Mouse (Mus musculus) adrenal gland, adult 8-10 months (tissue): ENCODE results near the gene Nsg2. TPM values are rescaled to one million over a fixed set of nuclear protein-coding genes. Genes with fewer than 3 reads are reported as not detected.

Experiments used
- DNase-seq: peaks from one replicate; pipeline ENCODE4 v3.0.0; 2022
- total RNA-seq, 4 experiments: library from RNA; stranded (reverse); gene quantifications; 2 replicates each; pipeline ENCODE4 v1.2.4; 2022

Nsg2 gene
- total RNA-seq, 4 experiments from 2014 or later, result 37.1 to 76.7 (median 48.5) TPM

DNA sequence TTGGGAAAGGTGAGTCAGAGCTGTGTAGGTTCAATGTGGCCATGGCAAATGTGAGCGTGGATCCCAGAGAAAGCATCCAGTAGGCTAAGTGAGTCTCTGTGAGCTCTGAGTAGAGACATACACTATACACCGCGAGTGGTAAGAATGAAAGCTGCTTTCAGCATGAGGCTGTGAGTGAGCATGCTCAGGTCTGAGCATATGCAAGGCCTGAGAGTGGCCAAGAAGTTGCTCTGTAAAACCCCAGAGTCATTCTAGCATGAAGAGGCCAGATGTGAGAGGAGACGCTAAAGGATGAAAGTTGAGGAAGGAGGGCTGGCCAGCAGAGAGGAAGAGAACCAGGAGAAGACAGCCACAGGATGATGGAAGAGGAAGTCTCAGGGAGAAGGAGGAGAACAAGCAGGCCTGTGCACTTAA lies 12.8 kb downstream of the Nsg2 start:
- no peak for DNase-seq

DNA sequence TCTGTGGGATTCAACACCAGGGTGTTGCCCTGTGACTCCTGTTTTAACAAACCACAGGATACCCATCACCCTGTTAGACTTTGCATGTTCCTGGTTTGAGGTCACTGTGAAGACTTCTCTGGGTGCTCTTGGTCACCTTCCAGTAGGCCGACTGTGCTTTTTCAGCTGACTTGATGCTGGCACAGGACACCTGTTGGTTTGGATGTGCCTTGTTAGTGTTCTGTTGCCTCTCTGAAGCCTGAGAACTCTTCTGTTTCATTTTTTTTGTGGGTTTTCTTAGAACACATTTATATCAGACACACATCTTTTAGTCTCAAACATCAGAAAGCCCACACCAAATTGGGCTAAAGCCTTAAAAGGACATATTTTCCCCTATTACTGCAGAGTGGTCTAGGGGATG lies 13.3 kb downstream of the Nsg2 start:
- no peak for DNase-seq

DNA sequence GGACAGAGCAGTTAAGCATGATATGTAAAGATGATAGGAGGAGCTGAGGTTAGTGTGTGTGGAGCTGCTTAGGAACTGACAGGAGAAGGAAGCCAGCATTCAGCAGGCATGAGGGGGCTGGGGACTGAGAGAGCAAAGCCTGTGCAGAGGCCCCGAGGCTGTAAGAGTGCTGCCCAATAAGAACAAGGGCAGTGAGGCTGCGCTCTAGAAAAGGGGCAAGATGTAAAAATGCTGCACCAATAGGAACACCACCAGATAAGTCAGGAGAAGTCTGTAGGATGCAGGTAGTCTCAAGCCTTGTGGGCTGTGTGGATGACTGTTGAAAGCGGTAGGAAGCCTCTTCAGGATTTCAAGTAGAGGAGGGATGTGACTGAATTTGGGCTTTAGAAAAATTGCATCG lies 17.9 kb downstream of the Nsg2 start:
- DNase-seq, result no peak

DNA sequence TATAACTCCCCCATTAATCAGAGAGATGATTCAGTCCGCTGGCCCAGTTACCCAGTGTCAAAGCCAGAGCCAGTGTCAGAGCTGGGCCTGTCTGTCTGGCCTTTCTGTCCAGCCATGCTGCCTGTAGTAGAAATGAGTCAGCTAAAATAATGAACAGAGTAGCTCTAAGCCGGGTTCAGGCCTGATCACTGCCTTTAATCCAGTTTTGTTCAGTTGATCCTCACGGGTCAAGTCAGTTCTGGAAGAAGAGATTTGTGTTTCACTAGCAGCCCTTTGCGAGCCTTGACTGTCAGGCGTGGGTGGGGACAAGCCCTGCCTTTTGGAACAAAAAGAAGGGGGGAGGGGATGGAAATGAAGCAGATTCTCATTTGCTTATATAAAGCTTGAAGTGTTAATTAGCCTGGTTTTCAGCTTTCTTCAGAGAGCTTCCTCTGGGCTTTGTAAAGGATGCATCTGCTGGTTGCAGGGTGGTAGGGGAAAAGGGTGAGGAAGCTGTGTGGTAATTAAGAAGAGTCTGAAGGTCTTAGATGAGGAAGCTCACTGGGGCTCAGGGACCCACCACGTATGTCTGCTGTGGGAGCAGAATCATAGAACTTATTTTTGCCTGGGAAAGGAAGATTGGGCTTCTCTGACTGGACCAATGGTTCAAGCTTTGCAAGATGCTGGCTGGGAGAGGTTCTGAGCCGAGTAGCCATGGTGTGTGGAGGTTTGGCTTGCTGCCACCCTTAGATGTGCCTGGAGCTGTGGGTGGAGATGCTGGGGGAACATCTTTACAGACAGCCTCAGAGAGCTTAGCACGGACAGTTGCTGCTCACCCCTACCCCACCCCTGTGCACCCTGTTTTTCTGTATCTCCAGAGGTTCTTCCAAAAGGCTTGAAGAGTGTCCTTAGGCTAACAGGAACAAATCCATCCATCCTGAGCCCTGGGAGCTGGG lies 20.0 kb downstream of the Nsg2 start:
- DNase-seq, result peak; percentile 74

DNA sequence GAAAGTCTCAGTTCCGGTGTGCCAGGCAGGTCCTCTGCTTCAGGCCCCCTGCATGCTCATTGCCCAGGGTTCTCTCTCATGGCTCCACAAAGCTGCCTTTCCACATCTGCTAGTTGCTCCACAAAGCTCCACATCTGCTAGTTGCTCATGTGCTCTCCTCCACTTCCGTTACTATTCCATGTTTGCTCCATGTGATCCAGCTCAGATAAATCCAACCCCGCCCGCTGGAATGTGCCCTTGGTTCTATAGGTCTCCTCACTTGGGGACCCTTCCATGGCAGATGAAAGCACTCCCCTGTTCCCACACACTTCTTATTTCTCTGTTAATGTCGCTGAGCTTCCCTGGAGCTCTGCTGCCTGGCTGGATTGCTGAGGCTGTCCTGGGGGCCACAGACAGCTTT lies 26.4 kb downstream of the Nsg2 start:
- DNase-seq, result no peak

DNA sequence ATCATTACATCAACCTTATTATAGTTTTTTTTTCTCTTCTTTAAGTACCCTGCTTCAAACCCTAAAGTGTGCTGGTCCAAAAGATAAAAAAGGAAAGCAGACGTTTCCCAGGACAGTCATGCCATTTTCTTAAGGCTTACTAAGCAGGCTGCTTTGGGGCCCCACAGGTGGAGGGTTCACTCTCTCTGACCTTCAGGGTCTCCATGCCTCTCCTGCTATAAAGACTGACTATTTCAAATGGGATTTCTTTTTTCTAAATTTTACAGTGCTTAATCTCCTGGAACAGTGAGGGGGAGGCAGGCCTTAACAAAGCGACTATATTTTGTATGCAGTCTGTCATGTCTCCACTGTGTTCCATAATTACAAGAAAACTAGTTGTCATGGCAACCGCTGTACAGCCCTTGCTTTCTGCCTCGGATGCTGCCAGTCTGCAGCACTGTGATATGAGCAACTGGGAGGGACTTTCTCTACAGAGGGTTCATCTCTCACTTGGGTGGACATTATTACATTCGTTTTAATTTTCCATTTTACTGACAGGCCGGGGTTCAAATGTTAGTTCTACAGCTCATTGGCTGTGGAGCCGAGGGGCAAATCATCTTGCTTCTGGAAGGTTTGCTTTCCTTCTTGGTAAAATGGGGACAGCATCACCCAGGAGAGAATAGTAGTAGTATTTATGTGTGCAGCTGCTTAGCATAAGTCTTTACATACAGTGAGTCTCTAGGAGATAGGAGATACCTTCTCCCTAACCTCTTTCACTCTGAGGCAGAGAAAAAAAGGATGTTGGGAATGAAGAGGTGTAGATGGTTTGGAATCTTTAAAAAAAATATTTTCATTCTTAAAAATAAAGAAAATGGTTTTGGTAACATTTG lies 27.4 kb downstream of the Nsg2 start:
- no peak for DNase-seq

DNA sequence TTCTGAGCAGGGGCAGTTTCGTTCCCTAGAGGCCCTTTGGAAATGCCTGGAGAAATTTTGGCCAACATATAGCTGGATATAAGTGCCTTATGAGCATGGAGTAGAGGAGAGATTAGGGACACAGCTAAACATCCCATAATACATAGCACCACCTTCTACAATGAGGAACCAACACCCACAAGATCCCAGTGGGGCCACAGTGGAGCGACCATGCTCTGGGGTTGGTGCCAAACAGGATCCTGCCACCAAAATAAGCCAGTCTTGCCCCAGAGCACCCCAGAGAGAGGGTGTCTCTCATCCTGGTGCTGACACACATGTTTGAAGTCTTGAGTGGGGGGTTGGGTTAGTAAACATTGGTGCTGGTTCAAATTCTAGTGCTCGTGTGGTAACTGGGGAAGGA lies 28.3 kb downstream of the Nsg2 start:
- no peak for DNase-seq

DNA sequence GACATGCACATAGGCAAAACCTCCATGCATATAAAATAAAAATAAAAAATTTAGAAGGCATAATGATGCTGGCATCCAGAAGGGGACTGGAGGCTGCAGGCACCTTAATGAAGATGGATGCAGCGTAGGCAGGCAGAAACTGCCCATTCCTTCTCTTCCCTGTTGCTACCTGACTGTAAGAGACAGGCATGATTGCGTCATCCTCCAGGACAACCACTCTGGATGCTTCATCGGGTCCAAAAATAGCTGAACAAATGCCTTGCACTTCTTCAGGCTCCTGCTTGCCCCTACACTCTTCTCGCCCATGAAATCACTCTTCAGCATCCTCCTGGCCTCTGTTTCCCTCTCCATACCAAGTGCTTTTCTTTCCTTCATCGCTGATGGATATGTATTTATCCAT lies 29.1 kb downstream of the Nsg2 start:
- DNase-seq, result no peak

DNA sequence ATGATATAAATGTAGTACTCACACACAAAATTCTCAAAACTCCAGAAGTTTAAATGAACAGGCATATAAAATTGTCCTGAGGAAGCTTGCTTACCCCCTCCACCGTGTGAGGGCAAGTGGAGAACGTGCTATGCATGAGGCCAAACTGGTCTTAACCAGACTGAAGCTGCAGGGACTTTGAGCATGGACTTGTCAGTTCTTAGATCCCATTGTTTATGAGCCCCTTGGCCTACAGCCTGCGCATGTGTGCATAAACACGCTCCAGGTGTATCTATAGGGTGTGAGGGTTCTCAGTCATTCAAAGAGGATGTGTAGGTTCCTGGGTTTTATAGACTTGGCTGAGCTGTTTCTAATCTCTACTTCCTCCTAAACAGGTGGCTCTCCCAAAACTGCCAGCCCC lies 31.1 kb downstream of the Nsg2 start:
- no peak for DNase-seq

DNA sequence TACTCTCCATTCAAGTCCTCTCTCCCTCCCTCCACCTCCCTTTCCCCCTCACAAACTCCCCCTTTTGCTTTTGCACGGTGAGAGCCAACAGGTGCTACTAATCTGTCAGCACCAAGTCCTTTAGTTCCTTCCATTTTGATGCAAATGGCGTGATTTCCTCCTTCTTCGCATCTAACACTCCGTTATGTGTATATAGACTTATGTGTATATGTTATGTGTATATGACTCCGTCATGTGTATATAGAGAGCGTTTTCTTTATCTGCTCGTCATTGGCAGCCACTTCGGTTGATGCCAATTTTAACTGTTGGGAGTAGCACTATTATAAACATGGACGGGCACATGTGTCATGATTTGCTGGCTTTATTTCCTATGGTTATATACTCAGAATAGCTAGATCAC lies 31.8 kb downstream of the Nsg2 start:
- DNase-seq, result no peak

DNA sequence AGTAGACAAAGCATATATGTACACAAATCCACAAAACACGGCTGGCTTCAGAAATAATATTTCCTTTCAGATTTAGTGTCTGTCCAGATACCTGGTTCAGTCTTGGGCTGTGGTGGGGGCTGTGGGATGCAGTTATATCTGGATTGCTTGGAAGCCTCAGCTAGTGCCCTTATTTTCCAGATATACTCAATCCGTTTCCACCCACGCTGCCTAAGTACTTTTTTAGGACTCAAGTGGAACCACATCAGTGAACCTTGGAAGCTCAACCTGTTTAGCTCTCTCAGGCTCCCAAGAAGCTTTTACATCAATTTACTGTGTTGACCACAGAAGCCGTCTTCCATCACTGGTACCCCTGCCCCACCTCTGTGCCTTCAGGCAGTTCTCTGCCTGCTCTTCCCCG lies 35.6 kb downstream of the Nsg2 start:
- no peak for DNase-seq

DNA sequence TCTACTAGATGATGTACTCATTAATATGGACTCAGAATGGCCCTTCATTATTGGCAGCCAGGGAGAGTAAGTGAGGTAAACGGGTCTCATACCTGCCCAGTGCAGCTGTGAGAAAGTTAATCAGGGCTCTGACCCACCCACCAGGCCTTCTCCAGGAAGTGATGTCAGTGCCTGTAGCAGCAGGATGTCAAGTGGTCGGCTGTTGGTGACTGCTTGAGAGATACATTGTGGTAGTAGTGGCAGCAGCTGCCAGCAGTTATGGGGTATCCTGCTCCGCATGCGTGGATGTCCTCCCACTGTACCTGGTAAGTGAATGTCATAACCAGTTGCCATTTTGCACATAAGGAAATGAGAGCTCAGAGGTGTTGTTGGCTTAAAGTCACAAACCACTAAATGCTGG lies 39.4 kb downstream of the Nsg2 start:
- DNase-seq, result no peak

DNA sequence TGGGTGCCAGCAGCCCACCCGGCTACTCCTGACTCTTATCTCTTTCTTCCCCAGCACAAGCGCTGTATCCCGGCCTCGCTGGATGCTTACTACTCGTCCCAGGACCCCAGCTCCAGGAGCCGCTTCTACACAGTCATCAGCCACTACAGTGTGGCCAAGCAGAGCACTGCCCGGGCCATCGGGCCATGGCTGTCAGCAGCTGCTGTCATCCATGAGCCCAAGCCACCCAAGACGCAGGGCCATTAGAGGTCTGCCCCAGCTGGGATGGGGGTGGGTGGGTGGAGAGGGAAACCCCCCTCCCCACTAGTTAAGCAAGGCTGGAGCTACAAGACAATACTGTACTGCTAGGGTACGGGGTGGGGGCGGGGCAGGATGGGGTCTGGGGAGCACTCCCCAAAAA lies 57.1 kb downstream of the Nsg2 start:
- DNase-seq, result no peak

DNA sequence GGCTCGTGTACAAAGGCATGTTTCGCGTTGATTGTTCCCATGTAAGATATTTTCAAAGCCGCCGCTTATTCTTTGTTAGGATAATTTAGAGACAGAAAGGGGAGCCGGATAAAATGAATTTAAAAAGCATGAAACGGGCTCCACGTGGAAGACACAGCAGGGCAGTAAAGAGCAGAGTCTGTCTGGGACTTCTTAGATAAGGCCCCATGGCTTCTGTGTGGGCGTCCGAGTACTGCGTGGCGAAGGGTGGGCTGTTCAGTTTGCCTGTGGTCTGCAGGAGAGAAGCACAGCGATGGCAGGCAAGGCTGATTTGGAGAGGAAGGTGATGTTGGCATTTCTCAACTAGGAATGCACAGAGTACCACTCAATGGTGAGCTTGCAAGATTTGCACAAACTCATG lies 57.6 kb downstream of the Nsg2 start:
- no peak for DNase-seq

DNA sequence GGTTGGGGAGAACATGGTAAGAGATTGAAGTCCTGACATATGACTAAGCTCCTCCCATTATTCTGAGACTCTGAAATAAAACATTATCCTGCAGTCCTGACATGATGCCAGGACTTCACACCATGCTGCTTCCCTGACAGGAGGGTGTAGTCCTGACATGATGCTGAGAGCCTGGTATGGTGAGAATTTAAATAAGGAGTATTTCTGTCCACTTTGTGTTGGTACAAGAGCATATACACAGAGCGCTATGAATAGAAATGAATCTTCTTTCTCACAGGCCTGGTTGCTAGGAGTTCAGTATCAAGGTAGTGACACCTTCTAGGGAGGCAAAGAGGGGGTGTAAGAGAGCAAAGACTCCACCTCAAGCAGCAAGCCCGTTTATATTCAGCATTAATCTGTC lies 60.8 kb downstream of the Nsg2 start:
- no peak for DNase-seq

DNA sequence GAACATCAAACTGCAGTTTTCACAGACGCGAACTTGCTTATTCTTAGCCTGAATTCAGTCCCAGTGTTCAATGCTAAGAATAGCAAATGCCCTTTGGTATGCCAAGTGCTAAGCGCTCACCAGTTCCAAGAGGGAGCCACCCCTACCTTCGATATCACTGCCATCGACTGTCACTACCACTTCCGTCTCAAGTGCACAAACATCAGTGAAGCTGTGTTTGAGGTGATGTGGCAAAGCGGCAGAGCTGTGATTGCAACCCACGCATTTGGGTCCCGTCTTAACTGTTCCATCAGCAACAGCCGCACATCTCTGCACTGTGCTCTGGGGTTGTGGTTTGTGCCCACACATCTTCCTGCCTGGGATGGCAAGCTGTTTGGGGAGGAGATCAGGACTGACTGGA lies 61.6 kb downstream of the Nsg2 start:
- no peak for DNase-seq

DNA sequence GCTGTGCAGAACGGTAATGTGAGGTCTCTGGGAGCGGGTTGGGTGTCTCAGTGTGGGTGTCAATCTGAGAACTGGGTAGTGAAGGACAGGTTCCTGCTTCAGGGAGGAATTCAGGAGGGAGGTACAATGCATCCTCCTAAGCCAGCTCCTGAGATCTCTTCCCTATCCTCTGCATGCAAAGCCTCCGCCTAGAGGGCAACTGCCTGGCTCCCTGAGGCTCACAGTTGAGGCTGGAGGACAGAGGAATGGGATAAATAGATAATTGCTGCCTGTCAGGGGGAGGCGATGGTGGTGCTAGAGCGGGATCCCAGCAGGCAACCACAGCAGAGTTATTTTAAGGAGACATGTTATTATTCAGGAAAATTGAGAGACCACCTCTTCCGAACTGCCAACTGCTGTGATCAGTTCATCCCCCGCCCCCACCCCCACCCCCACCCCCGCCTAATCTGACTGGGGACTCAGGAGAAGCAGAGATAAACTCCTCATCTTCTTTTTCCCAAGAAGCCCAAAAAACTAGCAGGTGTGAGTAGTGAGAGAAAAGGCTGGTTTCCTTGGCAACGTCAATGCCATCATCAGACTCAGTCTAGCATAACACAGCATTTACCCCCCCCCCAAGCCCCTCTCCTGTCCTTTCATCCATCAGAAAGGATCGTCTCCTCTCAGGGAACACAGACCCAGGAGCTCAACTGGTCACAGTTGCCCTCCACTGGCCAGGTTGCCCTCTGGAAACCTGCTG lies 63.7 kb downstream of the Nsg2 start:
- no peak for DNase-seq

DNA sequence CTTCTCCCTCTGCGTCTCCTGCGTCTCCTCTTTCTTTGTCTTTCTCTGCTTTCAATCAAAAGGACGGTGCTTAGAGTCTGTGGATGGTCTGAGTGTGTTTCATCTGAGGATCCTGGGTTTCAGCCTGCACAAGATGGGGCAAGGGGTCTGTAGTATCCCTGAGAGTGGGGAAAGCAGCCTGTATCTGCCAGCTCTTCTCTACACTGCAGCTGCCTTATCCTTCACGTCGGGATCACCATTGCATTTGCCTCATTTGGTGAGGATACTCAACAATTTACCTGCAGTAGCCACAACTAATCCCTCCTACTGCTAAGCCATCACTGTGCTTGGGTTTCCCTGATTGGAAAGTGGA lies 64.2 kb downstream of the Nsg2 start:
- no peak for DNase-seq

DNA sequence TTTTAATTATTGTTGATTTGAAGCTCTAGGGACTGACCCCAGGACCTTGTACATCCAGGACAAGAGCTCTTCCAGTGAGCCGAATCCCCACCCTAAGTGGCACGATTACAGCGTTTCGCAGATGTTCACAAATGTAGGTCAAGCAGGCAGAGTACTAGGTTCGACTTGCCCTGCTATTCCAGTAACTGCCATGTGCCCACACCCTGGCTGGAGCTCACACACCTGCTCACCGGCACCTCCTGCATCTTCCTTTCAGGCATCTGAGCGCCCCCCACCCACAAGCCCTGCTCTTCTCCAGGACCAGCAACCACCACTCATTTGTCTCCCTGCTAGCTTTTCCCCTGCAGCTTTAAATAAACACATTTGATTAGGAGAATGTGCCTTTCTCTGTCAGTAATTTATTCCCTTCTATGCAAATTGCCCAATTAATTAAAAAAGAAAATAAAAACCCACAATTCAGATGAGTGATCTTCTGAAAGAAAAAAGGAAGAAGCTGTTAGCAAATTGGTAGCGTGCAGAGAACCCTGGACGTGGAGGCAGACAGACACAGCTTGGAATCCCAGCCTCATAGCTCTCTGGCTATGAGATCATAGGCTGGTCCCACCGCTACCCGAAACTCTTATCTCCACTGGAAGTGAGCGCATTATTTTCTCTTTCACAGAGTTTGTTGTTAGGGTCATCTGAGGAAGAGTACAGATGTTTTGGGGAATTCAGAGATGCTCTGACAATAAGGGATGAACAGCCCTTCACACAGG lies 68.7 kb downstream of the Nsg2 start:
- no peak for DNase-seq

DNA sequence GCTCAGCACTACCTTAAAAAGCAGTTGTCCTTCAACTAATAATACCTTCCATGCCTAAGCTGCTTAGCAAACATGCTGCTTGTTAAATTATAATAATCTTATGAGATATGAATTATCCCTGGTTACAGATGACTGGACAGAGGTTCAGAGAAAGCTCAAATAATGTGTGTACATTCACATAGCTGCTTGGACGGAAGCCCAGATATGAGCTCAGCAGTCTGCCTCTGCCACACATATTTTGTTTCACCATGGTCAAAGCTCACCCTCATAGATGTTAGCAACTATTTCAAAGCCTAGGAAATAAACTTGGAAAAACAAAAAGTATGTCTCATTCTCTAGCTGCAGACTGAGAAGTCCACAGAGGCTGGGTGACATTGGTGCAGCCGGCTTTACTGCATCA lies 74.9 kb downstream of the Nsg2 start:
- DNase-seq, result no peak

DNA sequence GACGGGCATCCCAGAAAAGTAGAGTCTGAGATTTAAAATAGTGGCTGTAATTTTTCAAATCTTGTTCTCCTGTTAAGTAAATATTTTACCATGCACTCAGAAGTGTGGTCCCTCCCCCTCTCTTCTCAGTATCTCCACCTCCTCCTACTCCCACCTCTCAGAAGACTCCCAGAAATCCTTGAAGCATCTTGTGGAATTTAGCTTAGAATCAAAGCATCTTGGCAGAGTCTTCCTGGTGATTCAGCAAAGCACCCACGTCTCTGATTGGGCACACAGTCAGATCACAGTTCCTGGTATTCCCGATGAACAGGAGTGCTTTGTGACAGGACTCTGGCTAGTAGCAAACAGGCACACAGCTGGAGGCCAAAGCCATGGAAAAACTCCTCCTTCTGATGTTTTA lies 83.2 kb downstream of the Nsg2 start:
- no peak for DNase-seq

DNA sequence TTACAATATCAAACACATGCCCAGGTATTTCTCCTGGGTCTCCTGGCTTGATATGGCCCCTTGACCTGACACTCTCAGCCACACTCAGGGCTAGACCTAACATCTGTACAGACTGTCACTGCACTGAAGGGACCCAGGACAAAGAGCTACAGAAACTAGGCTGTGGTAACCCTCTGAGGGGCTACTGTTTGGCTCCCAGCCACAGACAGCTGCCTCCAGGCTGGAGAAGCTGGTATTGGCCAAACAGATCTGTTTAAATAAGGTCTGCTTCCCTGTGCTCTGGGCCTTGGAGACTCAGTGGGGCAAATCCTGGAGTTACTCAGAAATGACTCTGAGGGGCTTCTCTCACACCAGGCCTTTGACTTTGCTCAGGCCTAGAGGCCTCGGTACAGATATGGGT lies 86.3 kb downstream of the Nsg2 start:
- DNase-seq, result no peak
